Mouse (Mus musculus) forebrain, postnatal 0 days (tissue): ENCODE measurements around the gene Adamtsl4. TPM values are rescaled to one million over a fixed set of nuclear protein-coding genes. Genes with fewer than 3 reads are reported as not detected.
A peak's percentile ranks its signal among the peaks of the same experiment; 100 is the strongest.
"Not testable (repeated sequence)": the region's sequence is repeated elsewhere in the genome, so short reads cannot be mapped to it uniquely, and the experiment has no call there.

Experiments
- ATAC-seq: fragments of 200-750 bp; cut with Nextera tagmentation; 2 replicates; pipeline ENCODE4 v1.8.0; 2017; ENCODE audit warnings: mild to moderate bottlenecking, moderate library complexity
- DNase-seq: peaks from one replicate; pipeline ENCODE4 v3.0.0-alpha.2; 2015
- H3K27ac ChIP-seq: fragments of 300-500 bp; sonication (generic); 2 replicates; pipeline ENCODE4 v1.5.1; 2014; ENCODE audit warnings: low read depth, mild to moderate bottlenecking, antibody characterized with exemption, low read length, moderate library complexity, mixed read lengths
- H3K27me3 ChIP-seq: fragments of 300-500 bp; sonication (generic); 2 replicates; pipeline ENCODE4 v1.6.1; 2014; ENCODE audit warnings: mild to moderate bottlenecking, low read length, mixed read lengths; ENCODE audit not compliant: insufficient read depth
- H3K36me3 ChIP-seq: fragments of 300-500 bp; sonication (generic); 2 replicates; pipeline ENCODE4 v1.6.1; 2014; ENCODE audit warnings: mild to moderate bottlenecking, moderate library complexity; ENCODE audit not compliant: insufficient read depth
- H3K4me1 ChIP-seq: fragments of 300-500 bp; sonication (generic); 2 replicates; pipeline ENCODE4 v1.6.1; 2014; ENCODE audit warnings: antibody characterized with exemption; ENCODE audit not compliant: insufficient read depth
- H3K4me2 ChIP-seq: fragments of 300-500 bp; sonication (generic); 2 replicates; pipeline ENCODE4 v1.6.1; 2014; ENCODE audit warnings: low read depth, mild to moderate bottlenecking, moderate library complexity
- H3K4me3 ChIP-seq: fragments of 300-500 bp; sonication (generic); 2 replicates; pipeline ENCODE4 v1.5.1; 2014; ENCODE audit warnings: low read depth, low read length, mixed read lengths
- H3K9ac ChIP-seq: fragments of 300-500 bp; sonication (generic); 2 replicates; pipeline ENCODE4 v1.6.1; 2014; ENCODE audit warnings: mild to moderate bottlenecking
- H3K9me3 ChIP-seq: fragments of 300-500 bp; sonication (generic); 2 replicates; pipeline ENCODE4 v1.6.1; 2016; ENCODE audit warnings: low read length
- CTCF ChIP-seq: sonication (generic); IDR thresholded peaks from 2 replicates; pipeline ENCODE4 v1.5.1; 2016; ENCODE audit warnings: antibody characterized with exemption, control low read depth, low read depth
- WGBS: fragments of 180-500 bp; shearing (Covaris S2); extraction: QIAGEN DNeasy Blood & Tissue Kit; methylation state at CpG from one replicate; pipeline ENCODE4 v1.1.7; 2014; 5-methylcytosine and 5-hydroxymethylcytosine counted together
- polyA plus RNA-seq: library from polyadenylated mRNA; unstranded; fragments of >200 nt; fragmentation: Nextera tagmentation; extraction: Ambion mirVana; gene quantifications from 2 replicates; pipeline ENCODE4 v1.2.1, GENCODE M21; 2015
- total RNA-seq: library from RNA; depleted of rRNA; stranded (reverse); fragments of >200 nt; gene quantifications from 2 replicates; pipeline ENCODE4 v1.2.3, GENCODE M21; 2014

Adamtsl4 gene
- total and polyA plus RNA-seq, 2 experiments from 2014 or later, result 0.81 to 2.0 TPM

- 51% methylated on average over 3 of the region's 3 CpGs for WGBS
- peaks cover 16% of the 10 kb centered on the region; the same call in 1 of the 2 replicates for H3K36me3 ChIP-seq
- DNase-seq (no peak), ATAC-seq (no peak)
- TF ChIP-seq CTCF, result no peak
- no peak overlapping the region for H3K9ac ChIP-seq
- no peak overlapping the region for H3K4me2 ChIP-seq
- no peak overlapping the region for H3K4me3 ChIP-seq
- H3K4me1 ChIP-seq, result no peaks in the 10 kb centered on the region
- H3K27ac ChIP-seq, result no peak overlapping the region
- no peaks in the 10 kb centered on the region for H3K27me3 ChIP-seq
- H3K9me3 ChIP-seq, result no peaks in the 10 kb centered on the region
Observed at GRCm38 (mm10) chr3:95672461-95672860, 15.3 kb downstream of the Adamtsl4 start.

- H3K4me1 ChIP-seq, result no peaks in the 10 kb centered on the region
- no peak overlapping the region for H3K4me3 ChIP-seq
- no peaks in the 10 kb centered on the region for H3K9me3 ChIP-seq
- DNase-seq (no peak), ATAC-seq (no peak)
- H3K4me2 ChIP-seq, result no peak overlapping the region
- H3K27ac ChIP-seq, result no peak overlapping the region
- no peak for TF ChIP-seq CTCF
- peaks cover 16% of the 10 kb centered on the region; the same call in 1 of the 2 replicates for H3K36me3 ChIP-seq
- no peaks in the 10 kb centered on the region for H3K27me3 ChIP-seq
- 92% methylated on average over 5 of the region's 5 CpGs for WGBS
- no peak overlapping the region for H3K9ac ChIP-seq
Observed at GRCm38 (mm10) chr3:95671201-95671600, 16.5 kb downstream of the Adamtsl4 start.

- TF ChIP-seq CTCF, result peak; percentile 28; the same call in 1 of the 2 replicates
- not testable (repeated sequence) for H3K4me3 ChIP-seq, H3K27me3 ChIP-seq, H3K4me1 ChIP-seq, ATAC-seq, H3K27ac ChIP-seq, H3K9me3 ChIP-seq, H3K9ac ChIP-seq, H3K4me2 ChIP-seq, DNase-seq
- H3K36me3 ChIP-seq, result peaks cover 18% of the 10 kb centered on the region; the same call in 1 of the 2 replicates
- 97% methylated on average over 3 of the region's 3 CpGs for WGBS
Observed at GRCm38 (mm10) chr3:95670419-95670818, 17.3 kb downstream of the Adamtsl4 start.

- Histone ChIP-seq H3K36me3 (peaks cover 24% of the 10 kb centered on the region), H3K4me3 (no peak overlapping the region), H3K4me1 (no peaks in the 10 kb centered on the region), H3K4me2 (no peak overlapping the region), H3K9ac (no peak overlapping the region), H3K27ac (0 out of 2 replicates have a peak overlapping the region, but pooled peaks have one; percentile 9), H3K27me3 (no peaks in the 10 kb centered on the region), H3K9me3 (no peaks in the 10 kb centered on the region)
- DNase-seq, result no peak
- ATAC-seq, result no peak
- TF ChIP-seq CTCF, result no peak
- WGBS, result 94% methylated on average over 3 of the region's 3 CpGs
Observed at GRCm38 (mm10) chr3:95669309-95669665, 18.4 kb downstream of the Adamtsl4 start.

- no peak for DNase-seq
Observed at GRCm38 (mm10) chr3:95668589-95669308, 19.0 kb downstream of the Adamtsl4 start.

GRCm38 (mm10) chr3:95668026-95668425 lies 19.7 kb downstream of the Adamtsl4 start:
- WGBS, result 17% methylated on average over 7 of the region's 7 CpGs
- DNase-seq (peak; percentile 57), ATAC-seq (peak; percentile 77)
- H3K36me3 ChIP-seq, result peaks cover 29% of the 10 kb centered on the region
- H3K27ac ChIP-seq, result peak overlapping the region; percentile 72
- H3K9me3 ChIP-seq, result no peaks in the 10 kb centered on the region
- no peak overlapping the region for H3K4me3 ChIP-seq
- H3K9ac ChIP-seq, result no peak overlapping the region; the same call in 1 of the 2 replicates
- TF ChIP-seq CTCF, result no peak
- H3K4me1 ChIP-seq, result no peaks in the 10 kb centered on the region
- no peaks in the 10 kb centered on the region for H3K27me3 ChIP-seq
- no peak overlapping the region for H3K4me2 ChIP-seq

More at GRCm38 (mm10) chr3:95668589-95669308, 19.0 kb downstream of the Adamtsl4 start:
- Histone ChIP-seq H3K4me1 (no peaks in the 10 kb centered on the region), H3K9ac (no peak overlapping the region), H3K4me3 (no peak overlapping the region), H3K27ac (peak overlapping the region; percentile 72; the same call in 1 of the 2 replicates), H3K4me2 (no peak overlapping the region), H3K9me3 (no peaks in the 10 kb centered on the region), H3K27me3 (no peaks in the 10 kb centered on the region), H3K36me3 (peaks cover 26% of the 10 kb centered on the region)
- no peak for ATAC-seq
- WGBS, result 72% methylated on average over 7 of the region's 7 CpGs
- TF ChIP-seq CTCF, result no peak

- DNase-seq, result no peak
- Histone ChIP-seq H3K9ac (no peak overlapping the region; the same call in 1 of the 2 replicates), H3K36me3 (peaks cover 34% of the 10 kb centered on the region), H3K27ac (peak overlapping the region; percentile 72), H3K27me3 (no peaks in the 10 kb centered on the region), H3K9me3 (no peaks in the 10 kb centered on the region), H3K4me2 (no peak overlapping the region), H3K4me3 (no peak overlapping the region), H3K4me1 (peaks cover 3% of the 10 kb centered on the region; the same call in 1 of the 2 replicates)
- WGBS, result 35% methylated on average over 4 of the region's 4 CpGs
- ATAC-seq, result no peak
- no peak for TF ChIP-seq CTCF
Observed at GRCm38 (mm10) chr3:95667521-95667920, 20.2 kb downstream of the Adamtsl4 start.
